Mouse (Mus musculus) MEL (cell line): ENCODE measurements around the gene Cdkn3. TPM values are rescaled to one million over a fixed set of nuclear protein-coding genes. Genes with fewer than 3 reads are reported as not detected.
A peak's percentile ranks its signal among the peaks of the same experiment; 100 is the strongest.

ENCODE experiments used
- DNase-seq: peaks from one replicate; pipeline ENCODE4 v3.0.0; 2011; ENCODE audit warnings: low read depth, low spot score
- H3K27ac ChIP-seq: 2 replicates; pipeline ENCODE4 v1.5.1; 2012; ENCODE audit warnings: low read depth, mild to moderate bottlenecking, control low read depth, low read length, moderate library complexity; ENCODE audit not compliant: control insufficient read depth
- H3K27me3 ChIP-seq, 2 experiments: fragments of 150-350 bp in 1 of 2; sonication (generic) in 1 of 2; 2 replicates each; pipeline ENCODE4 v1.6.1; 2012; ENCODE audit warnings: low read length in 2 of 2, mild to moderate bottlenecking in 2 of 2, improper control_type of control experiment in 1 of 2, moderate library complexity in 1 of 2; ENCODE audit not compliant: insufficient read depth in 2 of 2, control insufficient read depth in 1 of 2
- H3K36me3 ChIP-seq, 2 experiments: 2 replicates each; pipeline ENCODE4 v1.6.1; 2012 to 2014; ENCODE audit warnings: low read length in 2 of 2, improper control_type of control experiment in 1 of 2, inconsistent platforms in 1 of 2, mild to moderate bottlenecking in 1 of 2; ENCODE audit not compliant: insufficient read depth in 2 of 2, control insufficient read depth in 1 of 2
- H3K4me1 ChIP-seq, 2 experiments: fragments of 150-350 bp in 1 of 2; sonication (generic) in 1 of 2; 2 replicates each; pipeline ENCODE4 v1.6.1; 2012; ENCODE audit warnings: low read length in 2 of 2, improper control_type of control experiment in 1 of 2, mild to moderate bottlenecking in 1 of 2; ENCODE audit not compliant: insufficient read depth in 2 of 2, control insufficient read depth in 1 of 2
- H3K4me3 ChIP-seq, 2 experiments: fragments of 150-350 bp in 1 of 2; sonication (generic) in 1 of 2; 2 replicates each; pipeline ENCODE4 v1.5.1; 2012; ENCODE audit warnings: low read depth in 2 of 2, low read length in 2 of 2, mild to moderate bottlenecking in 2 of 2, moderate library complexity in 2 of 2, control low read depth in 1 of 2, improper control_type of control experiment in 1 of 2; ENCODE audit not compliant: control insufficient read depth in 1 of 2, insufficient read depth in 1 of 2
- H3K79me2 ChIP-seq: 2 replicates; pipeline ENCODE4 v1.6.1; 2012; ENCODE audit warnings: mild to moderate bottlenecking, low read length, moderate library complexity; ENCODE audit not compliant: control insufficient read depth, poor library complexity, insufficient read depth
- H3K9ac ChIP-seq: 2 replicates; pipeline ENCODE4 v1.6.1; 2012; ENCODE audit warnings: low read depth, mild to moderate bottlenecking, control low read depth, low read length, moderate library complexity; ENCODE audit not compliant: control insufficient read depth, poor library complexity, severe bottlenecking
- H3K9me3 ChIP-seq: fragments of 150-350 bp; sonication (generic); replicated peaks from 2 replicates; pipeline ENCODE4 v1.6.1; 2012; ENCODE audit warnings: mild to moderate bottlenecking, low read length, improper control_type of control experiment, moderate library complexity; ENCODE audit not compliant: insufficient read depth
- BHLHE40 ChIP-seq: IDR thresholded peaks from 2 replicates; pipeline ENCODE4 v1.6.1; 2012; ENCODE audit warnings: low read depth, mild to moderate bottlenecking, inconsistent platforms, low read length, improper control_type of control experiment, borderline replicate concordance
- CHD1 ChIP-seq: IDR thresholded peaks from 2 replicates; pipeline ENCODE4 v1.6.1; 2012; ENCODE audit warnings: low read depth, mild to moderate bottlenecking, inconsistent platforms, low read length, improper control_type of control experiment
- CHD2 ChIP-seq: IDR thresholded peaks from 2 replicates; pipeline ENCODE4 v1.6.1; 2011; ENCODE audit warnings: low read length, improper control_type of control experiment
- E2F4 ChIP-seq: IDR thresholded peaks from 2 replicates; pipeline ENCODE4 v1.6.1; 2011; ENCODE audit warnings: low read depth, low read length, improper control_type of control experiment, borderline replicate concordance
- ELF1 ChIP-seq: IDR thresholded peaks from 2 replicates; pipeline ENCODE4 v1.6.1; 2014; ENCODE audit warnings: low read depth, mild to moderate bottlenecking, inconsistent platforms, low read length, improper control_type of control experiment, moderate library complexity
- HCFC1 ChIP-seq: IDR thresholded peaks from 2 replicates; pipeline ENCODE4 v1.6.1; 2012; ENCODE audit warnings: low read depth, mild to moderate bottlenecking, inconsistent platforms, low read length, improper control_type of control experiment, moderate library complexity
- KAT2A ChIP-seq: conservative IDR thresholded peaks from 2 replicates; pipeline ENCODE4 v1.6.1; 2012; ENCODE audit warnings: low read depth, low read length, improper control_type of control experiment, inconsistent platforms
- MAFK ChIP-seq: IDR thresholded peaks from 2 replicates; pipeline ENCODE4 v1.6.1; 2011; ENCODE audit warnings: low read depth, mild to moderate bottlenecking, low read length, improper control_type of control experiment, borderline replicate concordance
- MAX ChIP-seq: IDR thresholded peaks from 2 replicates; pipeline ENCODE4 v1.6.1; 2011; ENCODE audit warnings: low read length, improper control_type of control experiment
- NELFE ChIP-seq: IDR thresholded peaks from 2 replicates; pipeline ENCODE4 v1.6.1; 2011; ENCODE audit warnings: low read depth, low read length, improper control_type of control experiment
- NRF1 ChIP-seq: IDR thresholded peaks from 2 replicates; pipeline ENCODE4 v1.6.1; 2014; ENCODE audit warnings: low read depth, mild to moderate bottlenecking, inconsistent platforms, low read length, improper control_type of control experiment, moderate library complexity; ENCODE audit not compliant: poor library complexity, insufficient read depth, severe bottlenecking
- POLR2AphosphoS5 ChIP-seq: IDR thresholded peaks from 2 replicates; pipeline ENCODE4 v1.6.1; 2012; ENCODE audit warnings: low read depth, borderline replicate concordance, mild to moderate bottlenecking, inconsistent platforms, low read length, moderate library complexity, mixed read lengths
- RAD21 ChIP-seq: IDR thresholded peaks from 2 replicates; pipeline ENCODE4 v1.6.1; 2011; ENCODE audit warnings: mild to moderate bottlenecking, low read depth, low read length, improper control_type of control experiment
- RCOR1 ChIP-seq: IDR thresholded peaks from 2 replicates; pipeline ENCODE4 v1.6.1; 2012; ENCODE audit warnings: low read depth, mild to moderate bottlenecking, inconsistent platforms, low read length, improper control_type of control experiment
- SIN3A ChIP-seq: IDR thresholded peaks from 2 replicates; pipeline ENCODE4 v1.6.1; 2012; ENCODE audit warnings: low read length, improper control_type of control experiment, inconsistent platforms
- SMC3 ChIP-seq: IDR thresholded peaks from 2 replicates; pipeline ENCODE4 v1.6.1; 2011; ENCODE audit warnings: low read depth, low read length, improper control_type of control experiment
- TBP ChIP-seq: IDR thresholded peaks from 2 replicates; pipeline ENCODE4 v1.8.0; 2011; ENCODE audit warnings: low read depth, low read length, improper control_type of control experiment
- TCF12 ChIP-seq: IDR thresholded peaks from 2 replicates; pipeline ENCODE4 v1.6.1; 2014; ENCODE audit warnings: low read depth, mild to moderate bottlenecking, inconsistent platforms, low read length, improper control_type of control experiment, moderate library complexity
- UBTF ChIP-seq: IDR thresholded peaks from 2 replicates; pipeline ENCODE4 v1.6.1; 2012; ENCODE audit warnings: low read depth, mild to moderate bottlenecking, inconsistent platforms, low read length, improper control_type of control experiment, moderate library complexity, borderline replicate concordance; ENCODE audit not compliant: insufficient read depth
- USF1 ChIP-seq: IDR thresholded peaks from 2 replicates; pipeline ENCODE4 v1.6.1; 2014; ENCODE audit warnings: low read depth, mild to moderate bottlenecking, inconsistent platforms, low read length, improper control_type of control experiment, moderate library complexity
- ZMIZ1 ChIP-seq: IDR thresholded peaks from 2 replicates; pipeline ENCODE4 v1.6.1; 2012; ENCODE audit warnings: low read depth, mild to moderate bottlenecking, inconsistent platforms, low read length, improper control_type of control experiment, moderate library complexity
- polyA plus RNA-seq, 2 experiments: library from polyadenylated mRNA; stranded (reverse) in 1 of 2; unstranded in 1 of 2; fragments of >175 nt in 1 of 2; fragments of >200 nt in 1 of 2; gene quantifications; 2 replicates each; pipeline versions ENCODE4 v1.2.1 to v1.2.4; 2012; ENCODE audit warnings: low replicate concordance in 2 of 2, low read depth in 1 of 2; ENCODE audit not compliant: insufficient read length in 2 of 2, insufficient read depth in 1 of 2, missing spikeins in 1 of 2
- total RNA-seq: library from RNA; depleted of rRNA; stranded (reverse); fragments of 300-350 nt; gene quantifications from 2 replicates; pipeline ENCODE4 v1.2.3, GENCODE M21; 2012

Gene Cdkn3
- total and polyA plus RNA-seq, 3 experiments, result 15.7 to 19.6 TPM; not detected in 1

- Histone ChIP-seq H3K4me3 (no peak overlapping the region), H3K4me1 (peaks cover 2 to 16% of the 10 kb centered on the region in 2 experiments; a peak in 3 of 4 replicates), H3K27ac (no peak overlapping the region), H3K9me3 (no peaks in the 10 kb centered on the region), H3K27me3 (no peaks in the 10 kb centered on the region), H3K79me2 (peaks cover 19% of the 10 kb centered on the region), H3K36me3 (peaks cover 0 to 2% of the 10 kb centered on the region in 2 experiments; a peak in 2 of 4 replicates), H3K9ac (no peak overlapping the region)
- TF ChIP-seq USF1, result no peak
- TF ChIP-seq MAFK, result no peak
- TF ChIP-seq HCFC1, result no peak
- TF ChIP-seq NELFE, result no peak
- TF ChIP-seq CHD1, result no peak
- TF ChIP-seq TBP, result no peak
- no peak for TF ChIP-seq CHD2
- no peak for TF ChIP-seq MAX
- no peak for TF ChIP-seq RAD21
- TF ChIP-seq SMC3, result no peak
- TF ChIP-seq TCF12, result no peak
- no peak for TF ChIP-seq SIN3A
- no peak for TF ChIP-seq ELF1
- no peak for TF ChIP-seq POLR2AphosphoS5
- no peak for TF ChIP-seq KAT2A
- no peak for TF ChIP-seq UBTF
- no peak for TF ChIP-seq ZMIZ1
- no peak for TF ChIP-seq E2F4
- TF ChIP-seq NRF1, result no peak
- TF ChIP-seq RCOR1, result no peak
- no peak for DNase-seq
These were observed 30.4 kb downstream of the Cdkn3 start for GRCm38 (mm10) chr14:46790723-46791122.

GRCm38 (mm10) chr14:46794157-46794556 lies 33.8 kb downstream of the Cdkn3 start:
- DNase-seq, result no peak
- Histone ChIP-seq H3K36me3 (no peaks in the 10 kb centered on the region; a peak in 1 of 4 replicates), H3K4me3 (no peak overlapping the region), H3K9ac (no peak overlapping the region), H3K27me3 (no peaks in the 10 kb centered on the region), H3K27ac (no peak overlapping the region), H3K4me1 (peaks cover 2 to 9% of the 10 kb centered on the region in 2 experiments; a peak in 2 of 4 replicates), H3K79me2 (no peaks in the 10 kb centered on the region), H3K9me3 (no peaks in the 10 kb centered on the region)
- 0 out of 2 replicates have a peak, but pooled peaks have one; percentile 37 for TF ChIP-seq BHLHE40
- TF ChIP-seq NRF1, result no peak
